Mouse (Mus musculus): ENCODE data around the gene Fgfr2. TPM values are rescaled to one million over a fixed set of nuclear protein-coding genes. Genes with fewer than 3 reads are reported as not detected.

The Fgfr2 gene
- polyA plus RNA-seq, 1 experiment from 2014 or later: 169 TPM

DNA sequence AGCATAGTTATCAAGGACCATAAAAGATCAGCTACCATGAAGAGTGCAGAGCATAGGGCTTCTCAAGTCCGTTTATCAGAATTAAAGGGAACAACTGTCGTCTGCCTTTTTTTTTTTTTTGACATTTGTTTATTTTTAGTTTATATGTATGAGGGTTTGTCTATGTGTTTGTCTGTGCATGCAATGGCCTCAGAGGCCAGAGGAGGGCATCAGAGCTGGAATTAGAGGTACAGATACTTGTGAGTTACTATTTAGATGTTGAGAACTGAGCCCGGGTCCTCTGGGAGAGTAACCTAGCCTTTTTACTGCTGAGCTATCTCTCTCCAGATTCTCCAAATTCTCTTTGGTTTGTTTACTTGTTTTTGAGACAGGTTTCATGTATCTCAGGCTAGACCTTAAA, 219.4 kb downstream of the Fgfr2 start:
- Histone ChIP-seq H3K27ac (ENCODE audit: low read length) (no peak overlapping the region), H3K4me3 (ENCODE audit: low read depth, low read length) (no peak overlapping the region), H3K4me1 (ENCODE audit: control insufficient read depth, insufficient read depth, low read length) (no peaks in the 10 kb centered on the region), H3K36me3 (ENCODE audit: control insufficient read depth, insufficient read depth, low read length) (no peaks in the 10 kb centered on the region), H3K4me2 (replicated peaks; ENCODE audit: low read depth, low read length) (no peak overlapping the region), H3K27me3 (ENCODE audit: control insufficient read depth, insufficient read depth, low read length) (no peaks in the 10 kb centered on the region), H3K9me3 (ENCODE audit: control insufficient read depth, low read depth, low read length) (no peaks in the 10 kb centered on the region; the same call in 1 of the 2 replicates), H3K9ac (replicated peaks; ENCODE audit: low read depth, low read length) (no peak overlapping the region)
- WGBS: 75% methylated on average over 3 of the region's 3 CpGs
- ATAC-seq (ENCODE audit: insufficient number of reproducible peaks, insufficient read depth, low FRiP score, low read depth): no peak

DNA sequence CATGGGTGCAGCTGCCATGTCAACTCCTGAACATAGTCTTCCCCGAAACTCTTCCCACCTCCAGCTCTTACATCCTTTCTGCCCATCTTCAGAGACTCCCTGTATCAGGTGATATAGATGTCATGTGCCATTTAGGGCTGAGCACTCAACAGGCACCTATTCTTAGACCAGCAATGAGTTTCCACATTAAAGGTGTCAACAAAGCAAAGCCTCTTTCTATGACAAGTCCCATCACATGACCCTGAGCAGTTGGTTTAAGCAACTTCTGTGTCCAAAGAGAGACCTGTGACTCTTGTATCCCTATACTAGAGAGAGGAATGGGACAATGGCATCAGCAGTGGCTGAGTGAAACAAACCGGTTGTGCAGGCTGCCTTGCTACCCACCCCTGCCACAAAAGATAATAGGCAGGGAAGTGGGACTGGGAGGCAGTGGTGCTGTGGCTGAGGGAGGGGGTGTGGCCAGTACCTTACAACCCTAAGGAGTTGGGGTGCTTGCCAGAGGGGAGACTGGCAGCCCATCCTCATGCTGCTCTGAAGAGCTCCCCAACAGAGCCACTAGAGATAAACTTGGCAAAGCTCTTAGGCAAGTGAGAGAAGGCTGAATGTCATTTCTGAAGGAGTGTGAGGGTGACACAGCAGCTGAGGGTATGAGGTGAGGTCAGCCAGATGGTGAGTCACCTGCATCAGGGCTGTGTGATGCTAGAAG, 222.2 kb downstream of the Fgfr2 start:
- Histone ChIP-seq H3K27ac (ENCODE audit: low read length) (no peak overlapping the region), H3K4me3 (ENCODE audit: low read depth, low read length) (no peak overlapping the region), H3K36me3 (ENCODE audit: control insufficient read depth, insufficient read depth, low read length) (no peaks in the 10 kb centered on the region), H3K9ac (replicated peaks; ENCODE audit: low read depth, low read length) (no peak overlapping the region), H3K4me2 (replicated peaks; ENCODE audit: low read depth, low read length) (no peak overlapping the region), H3K4me1 (ENCODE audit: control insufficient read depth, insufficient read depth, low read length) (no peaks in the 10 kb centered on the region), H3K9me3 (ENCODE audit: control insufficient read depth, low read depth, low read length) (no peaks in the 10 kb centered on the region), H3K27me3 (ENCODE audit: control insufficient read depth, insufficient read depth, low read length) (no peaks in the 10 kb centered on the region)
- 61% methylated on average over 2 of the region's 2 CpGs for WGBS
- peak; percentile 71 for ATAC-seq (ENCODE audit: insufficient number of reproducible peaks, insufficient read depth, low FRiP score, low read depth)

DNA sequence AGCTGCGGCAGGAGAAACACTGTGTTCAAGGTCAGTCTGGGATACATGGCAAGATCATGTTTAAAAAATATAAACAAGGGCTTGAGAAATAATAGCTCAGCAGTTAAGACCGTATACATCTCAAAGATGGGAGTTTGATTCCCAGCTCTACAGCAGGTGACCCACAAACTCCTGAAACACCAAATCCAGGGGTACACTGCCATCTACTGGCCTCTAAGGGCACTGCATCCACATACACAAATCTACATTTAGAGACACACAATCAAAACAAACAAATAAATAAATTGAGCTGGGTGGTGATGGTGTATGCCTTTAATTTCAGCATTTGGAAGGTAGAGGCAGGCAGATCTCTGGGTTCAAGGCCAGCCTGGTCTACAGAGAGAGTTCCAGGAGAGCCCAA, 224.9 kb downstream of the Fgfr2 start:
- Histone ChIP-seq H3K9ac (replicated peaks; ENCODE audit: low read depth, low read length) (no peak overlapping the region), H3K4me1 (ENCODE audit: control insufficient read depth, insufficient read depth, low read length) (no peaks in the 10 kb centered on the region), H3K4me3 (ENCODE audit: low read depth, low read length) (no peak overlapping the region), H3K9me3 (ENCODE audit: control insufficient read depth, low read depth, low read length) (no peaks in the 10 kb centered on the region), H3K4me2 (replicated peaks; ENCODE audit: low read depth, low read length) (no peak overlapping the region), H3K27me3 (ENCODE audit: control insufficient read depth, insufficient read depth, low read length) (no peaks in the 10 kb centered on the region), H3K27ac (ENCODE audit: low read length) (no peak overlapping the region), H3K36me3 (ENCODE audit: control insufficient read depth, insufficient read depth, low read length) (no peaks in the 10 kb centered on the region)
- ATAC-seq (ENCODE audit: insufficient number of reproducible peaks, insufficient read depth, low FRiP score, low read depth): no peak
- WGBS: 88% methylated on average over 2 of the region's 2 CpGs

DNA sequence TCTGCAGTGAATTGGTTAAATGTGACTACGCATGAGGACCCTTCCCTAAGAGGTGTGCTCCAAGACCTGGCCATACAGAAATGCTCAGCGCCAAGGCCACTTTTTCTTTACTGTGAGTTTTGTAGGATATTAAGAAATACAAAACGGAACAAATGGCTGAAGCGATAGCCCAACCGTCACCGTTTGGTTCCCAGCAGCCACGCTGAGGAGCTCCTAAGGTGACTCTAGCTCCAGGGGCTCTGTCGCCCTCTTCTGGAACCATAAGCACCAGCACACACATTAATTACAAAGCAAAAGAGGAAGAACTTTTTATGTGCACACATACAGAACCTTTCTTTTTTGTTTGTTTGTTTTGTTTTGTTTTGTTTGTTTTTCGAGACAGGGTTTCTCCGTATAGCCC, 225.9 kb downstream of the Fgfr2 start:
- no peak overlapping the region for H3K4me2 ChIP-seq (replicated peaks; ENCODE audit: low read depth, low read length)
- no peaks in the 10 kb centered on the region for H3K9me3 ChIP-seq (ENCODE audit: control insufficient read depth, low read depth, low read length)
- ATAC-seq (ENCODE audit: insufficient number of reproducible peaks, insufficient read depth, low FRiP score, low read depth): no peak
- H3K36me3 ChIP-seq (ENCODE audit: control insufficient read depth, insufficient read depth, low read length): no peaks in the 10 kb centered on the region
- 81% methylated on average over 10 of the region's 10 CpGs for WGBS
- no peak overlapping the region for H3K27ac ChIP-seq (ENCODE audit: low read length)
- no peak overlapping the region for H3K9ac ChIP-seq (replicated peaks; ENCODE audit: low read depth, low read length)
- H3K27me3 ChIP-seq (ENCODE audit: control insufficient read depth, insufficient read depth, low read length): no peaks in the 10 kb centered on the region
- no peak overlapping the region for H3K4me3 ChIP-seq (ENCODE audit: low read depth, low read length)
- no peaks in the 10 kb centered on the region for H3K4me1 ChIP-seq (ENCODE audit: control insufficient read depth, insufficient read depth, low read length)

DNA sequence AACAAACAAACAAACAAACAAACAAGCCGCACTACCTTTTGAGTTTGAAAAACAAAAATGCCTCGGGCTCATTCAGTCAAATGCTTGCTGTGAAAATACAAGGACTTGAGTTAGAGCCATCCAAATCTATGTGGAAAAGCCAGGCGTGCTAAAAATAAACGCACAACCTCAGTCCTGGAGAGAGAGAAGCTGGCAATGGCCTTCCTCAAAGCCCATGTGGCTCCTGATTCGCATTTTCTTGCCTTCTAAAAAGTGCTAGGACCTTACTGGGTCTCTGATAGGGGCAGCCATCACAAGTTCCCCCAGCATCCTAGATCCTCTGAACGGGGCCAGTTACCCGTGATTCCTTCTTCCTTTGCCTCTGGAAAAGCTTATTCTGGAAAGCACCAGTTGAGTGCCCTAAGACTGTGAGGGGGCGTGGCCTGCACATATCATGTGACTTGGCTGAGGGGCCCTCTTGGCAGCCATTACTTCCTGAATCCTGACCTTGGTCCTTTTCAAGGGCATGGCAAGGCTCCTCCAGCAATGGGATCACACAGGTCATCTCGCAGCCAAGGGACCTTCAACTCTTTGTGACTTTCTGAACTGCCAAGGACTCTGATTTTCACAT, 226.8 kb downstream of the Fgfr2 start:
- H3K27ac ChIP-seq (ENCODE audit: low read length): no peak overlapping the region
- no peak overlapping the region for H3K9ac ChIP-seq (replicated peaks; ENCODE audit: low read depth, low read length)
- no peaks in the 10 kb centered on the region for H3K9me3 ChIP-seq (ENCODE audit: control insufficient read depth, low read depth, low read length)
- H3K4me1 ChIP-seq (ENCODE audit: control insufficient read depth, insufficient read depth, low read length): no peaks in the 10 kb centered on the region
- H3K36me3 ChIP-seq (ENCODE audit: control insufficient read depth, insufficient read depth, low read length): no peaks in the 10 kb centered on the region
- H3K27me3 ChIP-seq (ENCODE audit: control insufficient read depth, insufficient read depth, low read length): no peaks in the 10 kb centered on the region
- no peak overlapping the region for H3K4me2 ChIP-seq (replicated peaks; ENCODE audit: low read depth, low read length)
- no peak overlapping the region for H3K4me3 ChIP-seq (ENCODE audit: low read depth, low read length)
- 86% methylated on average over 9 of the region's 9 CpGs for WGBS
- no peak for ATAC-seq (ENCODE audit: insufficient number of reproducible peaks, insufficient read depth, low FRiP score, low read depth)

DNA sequence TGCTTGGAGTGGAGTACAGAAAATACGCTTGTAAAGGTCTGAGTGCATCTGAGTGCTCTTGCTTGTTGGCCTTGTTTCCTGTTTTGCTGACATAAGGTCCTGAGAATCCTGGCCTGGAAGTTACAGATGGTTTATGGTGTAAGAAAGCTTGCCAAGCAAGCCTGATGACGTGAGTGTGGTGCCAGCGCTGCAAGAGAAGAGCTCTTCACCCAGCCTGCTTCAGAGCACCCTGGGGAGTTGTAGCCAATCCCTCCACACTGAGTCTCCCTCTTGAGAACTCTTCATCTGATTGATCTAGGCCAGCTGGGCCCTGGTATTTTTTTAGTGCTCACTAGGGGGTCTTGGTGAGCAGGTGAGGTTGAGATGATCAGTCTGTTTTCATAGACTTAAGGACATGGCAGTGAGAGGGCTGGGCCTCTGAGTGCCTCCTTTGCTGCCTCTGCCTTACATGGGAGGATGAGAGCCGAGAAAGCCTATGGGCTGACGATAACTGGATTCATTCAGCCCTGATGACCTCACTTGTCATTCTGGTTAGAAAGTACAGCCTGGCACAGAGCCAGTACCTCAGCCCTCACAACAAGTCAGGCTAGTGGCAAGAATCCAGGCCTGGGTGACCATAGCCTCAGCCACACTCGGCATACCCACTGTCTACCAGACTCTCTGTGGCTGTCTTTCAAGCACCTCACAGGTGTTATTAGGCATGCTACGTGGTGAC, 228.2 kb downstream of the Fgfr2 start:
- Histone ChIP-seq H3K36me3 (ENCODE audit: control insufficient read depth, insufficient read depth, low read length) (no peaks in the 10 kb centered on the region), H3K4me3 (ENCODE audit: low read depth, low read length) (no peak overlapping the region), H3K9me3 (ENCODE audit: control insufficient read depth, low read depth, low read length) (no peaks in the 10 kb centered on the region), H3K4me2 (replicated peaks; ENCODE audit: low read depth, low read length) (no peak overlapping the region), H3K27me3 (ENCODE audit: control insufficient read depth, insufficient read depth, low read length) (no peaks in the 10 kb centered on the region), H3K27ac (ENCODE audit: low read length) (no peak overlapping the region), H3K9ac (replicated peaks; ENCODE audit: low read depth, low read length) (no peak overlapping the region), H3K4me1 (ENCODE audit: control insufficient read depth, insufficient read depth, low read length) (no peaks in the 10 kb centered on the region)
- 76% methylated on average over 7 of the region's 7 CpGs for WGBS
- no peak for ATAC-seq (ENCODE audit: insufficient number of reproducible peaks, insufficient read depth, low FRiP score, low read depth)

DNA sequence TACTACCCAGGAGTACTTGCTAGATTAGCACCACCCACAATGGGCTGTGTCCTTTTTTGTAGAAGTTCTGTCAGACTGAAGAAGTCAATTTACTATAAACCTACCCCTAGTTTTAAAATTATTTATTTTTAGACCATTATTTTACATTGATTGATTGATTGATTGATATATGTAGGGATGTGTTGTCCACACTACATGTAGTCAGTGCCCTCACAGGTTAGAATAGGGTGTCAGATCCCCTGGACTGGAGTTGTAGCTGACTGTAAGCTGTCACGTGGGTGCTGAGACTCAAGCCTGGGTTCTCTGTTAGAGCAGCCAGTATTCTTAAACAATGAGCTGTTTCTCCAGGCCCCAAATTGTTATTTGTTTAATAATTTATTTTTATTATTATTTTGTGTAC, 229.8 kb downstream of the Fgfr2 start:
- no peaks in the 10 kb centered on the region for H3K36me3 ChIP-seq (ENCODE audit: control insufficient read depth, insufficient read depth, low read length)
- no peaks in the 10 kb centered on the region for H3K9me3 ChIP-seq (ENCODE audit: control insufficient read depth, low read depth, low read length)
- H3K4me3 ChIP-seq (ENCODE audit: low read depth, low read length): no peak overlapping the region
- WGBS: 84% methylated on average over 1 of the region's 1 CpGs
- no peaks in the 10 kb centered on the region for H3K27me3 ChIP-seq (ENCODE audit: control insufficient read depth, insufficient read depth, low read length)
- H3K4me2 ChIP-seq (replicated peaks; ENCODE audit: low read depth, low read length): no peak overlapping the region
- no peak for ATAC-seq (ENCODE audit: insufficient number of reproducible peaks, insufficient read depth, low FRiP score, low read depth)
- H3K27ac ChIP-seq (ENCODE audit: low read length): no peak overlapping the region
- H3K9ac ChIP-seq (replicated peaks; ENCODE audit: low read depth, low read length): no peak overlapping the region
- no peaks in the 10 kb centered on the region for H3K4me1 ChIP-seq (ENCODE audit: control insufficient read depth, insufficient read depth, low read length)

DNA sequence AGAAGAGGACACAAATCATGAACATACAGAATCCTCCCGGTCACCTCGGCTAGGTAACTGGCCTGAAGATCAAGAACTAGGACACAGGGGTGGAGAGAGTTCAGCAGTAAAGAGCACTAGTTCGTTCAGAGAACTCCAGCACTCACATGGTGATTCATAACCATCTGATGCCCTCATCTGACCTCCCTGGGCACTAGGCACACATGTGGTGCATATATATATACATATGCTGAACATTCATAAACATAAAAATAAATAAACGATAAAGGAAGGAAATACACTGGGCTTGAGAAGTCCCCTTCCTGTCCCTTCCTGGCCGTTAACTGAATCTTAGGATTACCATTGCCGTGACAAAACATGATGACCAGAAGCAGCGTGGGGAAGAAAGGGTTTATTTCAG, 230.3 kb downstream of the Fgfr2 start:
- H3K9me3 ChIP-seq (ENCODE audit: control insufficient read depth, low read depth, low read length): no peaks in the 10 kb centered on the region
- WGBS: 69% methylated on average over 7 of the region's 7 CpGs
- no peaks in the 10 kb centered on the region for H3K36me3 ChIP-seq (ENCODE audit: control insufficient read depth, insufficient read depth, low read length)
- no peak overlapping the region for H3K9ac ChIP-seq (replicated peaks; ENCODE audit: low read depth, low read length)
- H3K4me1 ChIP-seq (ENCODE audit: control insufficient read depth, insufficient read depth, low read length): no peaks in the 10 kb centered on the region
- no peak overlapping the region for H3K4me2 ChIP-seq (replicated peaks; ENCODE audit: low read depth, low read length)
- no peak for ATAC-seq (ENCODE audit: insufficient number of reproducible peaks, insufficient read depth, low FRiP score, low read depth)
- H3K4me3 ChIP-seq (ENCODE audit: low read depth, low read length): no peak overlapping the region
- H3K27me3 ChIP-seq (ENCODE audit: control insufficient read depth, insufficient read depth, low read length): no peaks in the 10 kb centered on the region
- no peak overlapping the region for H3K27ac ChIP-seq (ENCODE audit: low read length)

Data from stomach, embryonic 14.5 days (tissue).